8 mouse cellular contexts compared by ENCODE assay signal in the genomic region with DNA sequence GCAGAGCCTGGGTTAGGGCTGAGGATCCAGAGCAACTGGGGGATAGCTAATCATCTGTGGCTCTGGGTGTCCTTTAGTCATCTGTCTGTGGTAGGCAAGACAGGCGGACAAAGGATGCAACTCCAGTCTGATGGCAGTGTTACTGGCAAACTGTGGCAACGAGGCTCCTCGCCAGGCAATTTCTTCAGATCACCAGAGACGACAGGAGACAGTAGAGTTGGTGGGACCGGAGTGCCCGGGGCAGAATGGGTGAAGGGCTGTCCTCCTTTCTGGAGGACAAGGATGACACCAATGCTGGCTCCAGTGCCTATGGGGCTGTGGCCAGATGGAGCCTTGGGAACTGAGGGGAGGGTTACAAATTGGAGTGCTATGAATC. TPM values are rescaled to one million over a fixed set of nuclear protein-coding genes. Genes with fewer than 3 reads are reported as not detected.
DNase-seq lines count a peak whose midpoint lies in the region; ATAC-seq lines count a peak whose summit lies in the region.
"Not testable (repeated sequence)": the region's sequence is repeated elsewhere in the genome, so short reads cannot be mapped to it uniquely, and the experiment has no call there.

No protein-coding gene starts in this region.

- not testable (repeated sequence) for ATAC-seq in hindbrain, embryonic 12.5 days (ENCODE audit: low FRiP score); liver, embryonic 16.5 days (ENCODE audit: low read depth)

- H3K36me3 ChIP-seq in embryonic facial prominence, embryonic 10.5 days (replicated peaks), result peaks cover 17% of the 10 kb centered on the region
- H3K36me3 ChIP-seq in hindbrain, embryonic 12.5 days, result peaks cover 13% of the 10 kb centered on the region
- not testable (repeated sequence) for H3K36me3 ChIP-seq in liver, embryonic 16.5 days (ENCODE audit: control insufficient read depth, insufficient read depth)

- H3K9ac ChIP-seq in hindbrain, embryonic 12.5 days, result not testable (repeated sequence)
- H3K9ac ChIP-seq in liver, embryonic 16.5 days (ENCODE audit: low read depth, low read length), result peak overlapping the region; percentile 44; the same call in 1 of the 2 replicates

- peaks cover 22% of the 10 kb centered on the region for H3K4me1 ChIP-seq in embryonic facial prominence, embryonic 10.5 days
- peaks cover 14% of the 10 kb centered on the region for H3K4me1 ChIP-seq in hindbrain, embryonic 12.5 days
- peaks cover 12% of the 10 kb centered on the region for H3K4me1 ChIP-seq in liver, embryonic 16.5 days (ENCODE audit: control insufficient read depth, low read depth, low read length)

- peak overlapping the region; percentile 88; the same call in 1 of the 2 replicates for H3K4me3 ChIP-seq in embryonic facial prominence, embryonic 10.5 days
- not testable (repeated sequence) for H3K4me3 ChIP-seq in hindbrain, embryonic 12.5 days
- peak overlapping the region; percentile 16; the same call in 1 of the 2 replicates for H3K4me3 ChIP-seq in liver, embryonic 16.5 days (ENCODE audit: low read depth, low read length)

- peak overlapping the region; percentile 26; the same call in 1 of the 2 replicates for H3K4me2 ChIP-seq in hindbrain, embryonic 12.5 days (replicated peaks)
- H3K4me2 ChIP-seq in liver, embryonic 16.5 days (ENCODE audit: low read depth, low read length), result peak overlapping the region; percentile 86

- not testable (repeated sequence) for H3K27me3 ChIP-seq in embryonic facial prominence, embryonic 10.5 days (replicated peaks; ENCODE audit: low read depth, poor library complexity, severe bottlenecking); hindbrain, embryonic 12.5 days; liver, embryonic 16.5 days (ENCODE audit: control insufficient read depth, insufficient read depth, low read depth, low read length)

- peak; percentile 56 to 73 for DNase-seq in adrenal gland, adult (ENCODE audit: inconsistent age in 2 of 2, low spot score in 1 of 2)
- DNase-seq in embryonic facial prominence, embryonic 10.5 days (ENCODE audit: low spot score), result not testable (repeated sequence)
- DNase-seq in gastrocnemius, postnatal 14 days, result peak; percentile 13
- peak; percentile 20 for DNase-seq in kidney, postnatal 10 days
- peak; percentile 50 for DNase-seq in naive thymus-derived CD4-positive, alpha-beta T cell, adult 2 months (ENCODE audit: low read depth)
- DNase-seq in thymus, postnatal 14 days, result peak; percentile 23

- intact Hi-C loops in gastrocnemius, postnatal 14 days (cut with DNase I; ENCODE audit: low total_unique reads), result not testable (repeated sequence)

- peak overlapping the region; percentile 54; the same call in 1 of the 2 replicates for H3K27ac ChIP-seq in embryonic facial prominence, embryonic 10.5 days (replicated peaks)
- peak overlapping the region; percentile 57; the same call in 1 of the 2 replicates for H3K27ac ChIP-seq in hindbrain, embryonic 12.5 days
- peak overlapping the region; percentile 65 for H3K27ac ChIP-seq in liver, embryonic 16.5 days (ENCODE audit: low read length)

- WGBS in embryonic facial prominence, embryonic 10.5 days, result 64% methylated on average over 6 of the region's 6 CpGs
- 71% methylated on average over 6 of the region's 6 CpGs for WGBS in hindbrain, embryonic 12.5 days
- WGBS in liver, embryonic 16.5 days (ENCODE audit: insufficient replicate concordance), result 65% methylated on average over 6 of the region's 6 CpGs

- H3K9me3 ChIP-seq in embryonic facial prominence, embryonic 10.5 days; hindbrain, embryonic 12.5 days (replicated peaks); liver, embryonic 16.5 days (replicated peaks; ENCODE audit: control insufficient read depth, low read length): not testable (repeated sequence)

RNA-seq across cellular contexts. Expression of a gene that starts 0.6 kb away (rescaled TPM):
- 3,494 and 3,561 TPM in 2 replicates for polyA plus RNA-seq in embryonic facial prominence, embryonic 10.5 days (2016; fragmentation: Nextera tagmentation; extraction: Ambion mirVana)
- total RNA-seq in gastrocnemius, postnatal 14 days (2021), result 1,000 to 10,000 TPM; 1,413 to 1,625 TPM
- polyA plus RNA-seq in hindbrain, embryonic 12.5 days (2016; fragmentation: Nextera tagmentation; extraction: Ambion mirVana), result 2,172 and 2,716 TPM in 2 replicates
- polyA plus RNA-seq in liver, embryonic 16.5 days (2015; fragmentation: Nextera tagmentation; extraction: Ambion mirVana), result 2,106 and 2,245 TPM in 2 replicates

RNA-seq across cellular contexts. Expression of a gene that starts 2.1 kb away (rescaled TPM):
- polyA plus RNA-seq in embryonic facial prominence, embryonic 10.5 days (2016; fragmentation: Nextera tagmentation; extraction: Ambion mirVana), result 15.9 and 17.4 TPM in 2 replicates
- 1 to 10 TPM; 5.0 to 6.4 TPM for total RNA-seq in gastrocnemius, postnatal 14 days (2021)
- polyA plus RNA-seq in hindbrain, embryonic 12.5 days (2016; fragmentation: Nextera tagmentation; extraction: Ambion mirVana), result 20.8 TPM in 2 replicates
- polyA plus RNA-seq in liver, embryonic 16.5 days (2015; fragmentation: Nextera tagmentation; extraction: Ambion mirVana), result 4.9 and 5.7 TPM in 2 replicates

RNA-seq across cellular contexts. Expression of a gene that starts 16.1 kb away (rescaled TPM):
- polyA plus RNA-seq in embryonic facial prominence, embryonic 10.5 days (2016; fragmentation: Nextera tagmentation; extraction: Ambion mirVana), result 274 and 287 TPM in 2 replicates
- 10 to 100 TPM; 50.2 to 54.0 TPM for total RNA-seq in gastrocnemius, postnatal 14 days (2021)
- polyA plus RNA-seq in hindbrain, embryonic 12.5 days (2016; fragmentation: Nextera tagmentation; extraction: Ambion mirVana), result 140 and 143 TPM in 2 replicates
- polyA plus RNA-seq in liver, embryonic 16.5 days (2015; fragmentation: Nextera tagmentation; extraction: Ambion mirVana), result 96.2 and 103 TPM in 2 replicates

RNA-seq across cellular contexts. Expression of a gene that starts 24.0 kb away (rescaled TPM):
- polyA plus RNA-seq in embryonic facial prominence, embryonic 10.5 days (2016; fragmentation: Nextera tagmentation; extraction: Ambion mirVana), result 11.9 and 13.6 TPM in 2 replicates
- total RNA-seq in gastrocnemius, postnatal 14 days (2021), result 10 to 100 TPM; 21.6 to 24.0 TPM
- 28.9 and 30.9 TPM in 2 replicates for polyA plus RNA-seq in hindbrain, embryonic 12.5 days (2016; fragmentation: Nextera tagmentation; extraction: Ambion mirVana)
- polyA plus RNA-seq in liver, embryonic 16.5 days (2015; fragmentation: Nextera tagmentation; extraction: Ambion mirVana), result 10.3 and 10.5 TPM in 2 replicates

RNA-seq across cellular contexts. Expression of a gene that starts 39.8 kb away (rescaled TPM):
- 11.9 and 12.2 TPM in 2 replicates for polyA plus RNA-seq in embryonic facial prominence, embryonic 10.5 days (2016; fragmentation: Nextera tagmentation; extraction: Ambion mirVana)
- total RNA-seq in gastrocnemius, postnatal 14 days (2021), result 1 to 10 TPM; 4.8 to 7.2 TPM
- polyA plus RNA-seq in hindbrain, embryonic 12.5 days (2016; fragmentation: Nextera tagmentation; extraction: Ambion mirVana), result 9.8 and 11.7 TPM in 2 replicates
- 4.2 and 5.2 TPM in 2 replicates for polyA plus RNA-seq in liver, embryonic 16.5 days (2015; fragmentation: Nextera tagmentation; extraction: Ambion mirVana)
